Mouse (Mus musculus): Measurements from ENCODE around the gene Rps18. TPM values are rescaled to one million over a fixed set of nuclear protein-coding genes. Genes with fewer than 3 reads are reported as not detected.

The Rps18 gene
- total and polyA plus RNA-seq, 3 experiments = 286 to 1,183 TPM; not detected in 1

DNA sequence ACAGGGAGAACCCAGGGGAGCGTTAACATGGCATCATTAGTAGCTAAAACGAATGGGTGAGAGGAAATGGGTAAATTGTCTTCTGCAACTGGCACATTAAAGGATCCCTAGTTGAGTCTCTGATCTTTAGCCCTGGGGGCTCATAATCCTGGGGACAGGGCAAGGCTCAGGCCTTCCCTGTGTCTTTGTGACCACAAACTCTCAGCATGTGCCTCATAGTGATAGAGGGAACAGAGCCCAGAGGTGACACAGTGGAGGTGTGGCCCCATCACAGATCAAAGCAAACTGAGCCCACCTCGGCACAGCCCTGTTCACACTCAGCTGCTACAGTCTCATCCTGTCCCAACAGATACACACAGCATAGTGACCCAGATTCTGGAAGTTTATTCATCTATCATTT is 39.9 kb upstream of the Rps18 start:
- DNase-seq (ENCODE audit: low read depth, low spot score) = no peak
- Histone ChIP-seq H3K4me3 (ENCODE audit: control insufficient read depth in 1 of 2, insufficient read depth in 1 of 2, low read depth in 2 of 2, low read length in 2 of 2) (no peak overlapping the region), H3K27ac (ENCODE audit: control insufficient read depth, low read depth, low read length) (no peak overlapping the region), H3K9ac (ENCODE audit: control insufficient read depth, low read depth, low read length, poor library complexity, severe bottlenecking) (no peak overlapping the region), H3K27me3 (ENCODE audit: control insufficient read depth in 1 of 2, insufficient read depth in 2 of 2, low read length in 2 of 2) (no peaks in the 10 kb centered on the region), H3K4me1 (ENCODE audit: control insufficient read depth in 1 of 2, insufficient read depth in 2 of 2, low read length in 2 of 2) (no peaks in the 10 kb centered on the region), H3K9me3 (replicated peaks; ENCODE audit: insufficient read depth, low read length) (no peaks in the 10 kb centered on the region), H3K79me2 (ENCODE audit: control insufficient read depth, insufficient read depth, low read length, poor library complexity) (peaks cover 2% of the 10 kb centered on the region), H3K36me3 (ENCODE audit: control insufficient read depth in 1 of 2, insufficient read depth in 2 of 2, low read length in 2 of 2) (no peaks in the 10 kb centered on the region)
- TF ChIP-seq MEF2A (IDR thresholded peaks at IDR 0.05; ENCODE audit: extremely low read depth, insufficient replicate concordance, low read depth, low read length, poor library complexity, severe bottlenecking) (no peak), EP300 (IDR thresholded peaks at IDR 0.05; ENCODE audit: low read depth in 1 of 2, low read length in 2 of 2) (no peak), NRF1 (IDR thresholded peaks at IDR 0.05; ENCODE audit: insufficient read depth, low read depth, low read length, poor library complexity, severe bottlenecking) (no peak), HCFC1 (IDR thresholded peaks at IDR 0.05; ENCODE audit: low read depth, low read length) (no peak), POLR2A (IDR thresholded peaks at IDR 0.05; ENCODE audit: control insufficient read depth in 1 of 2, insufficient read depth in 1 of 2, low read depth in 1 of 2, low read length in 2 of 2, poor library complexity in 1 of 2) (no peak), USF1 (IDR thresholded peaks at IDR 0.05; ENCODE audit: low read depth, low read length) (no peak), MYB (IDR thresholded peaks at IDR 0.05; ENCODE audit: low read depth, low read length) (no peak), CHD2 (IDR thresholded peaks at IDR 0.05; ENCODE audit: low read length) (no peak), CTCF (IDR thresholded peaks at IDR 0.05 in 2 of 3, conservative IDR thresholded peaks at IDR 0.05 in 1 of 3; ENCODE audit: control insufficient read depth in 1 of 3, insufficient read depth in 1 of 3, low read depth in 2 of 3, low read length in 3 of 3, poor library complexity in 1 of 3, severe bottlenecking in 1 of 3) (no peak), SMC3 (IDR thresholded peaks at IDR 0.05; ENCODE audit: low read depth, low read length) (no peak), ZMIZ1 (IDR thresholded peaks at IDR 0.05; ENCODE audit: low read depth, low read length) (no peak), RAD21 (IDR thresholded peaks at IDR 0.05; ENCODE audit: low read depth, low read length) (no peak), MAFK (IDR thresholded peaks at IDR 0.05; ENCODE audit: borderline replicate concordance, low read depth, low read length) (no peak), TCF12 (IDR thresholded peaks at IDR 0.05; ENCODE audit: low read depth, low read length) (no peak), USF2 (IDR thresholded peaks at IDR 0.05; ENCODE audit: borderline replicate concordance in 1 of 2, insufficient read depth in 1 of 2, low read depth in 1 of 2, low read length in 2 of 2) (no peak), JUND (IDR thresholded peaks at IDR 0.05; ENCODE audit: low read depth, low read length) (no peak), UBTF (IDR thresholded peaks at IDR 0.05; ENCODE audit: borderline replicate concordance, insufficient read depth, low read depth, low read length) (no peak), POLR2AphosphoS2 (IDR thresholded peaks at IDR 0.05; ENCODE audit: low read length) (no peak), POLR2AphosphoS5 (IDR thresholded peaks at IDR 0.05; ENCODE audit: borderline replicate concordance, low read depth, low read length) (no peak), BHLHE40 (IDR thresholded peaks at IDR 0.05; ENCODE audit: borderline replicate concordance, low read depth, low read length) (no peak)

DNA sequence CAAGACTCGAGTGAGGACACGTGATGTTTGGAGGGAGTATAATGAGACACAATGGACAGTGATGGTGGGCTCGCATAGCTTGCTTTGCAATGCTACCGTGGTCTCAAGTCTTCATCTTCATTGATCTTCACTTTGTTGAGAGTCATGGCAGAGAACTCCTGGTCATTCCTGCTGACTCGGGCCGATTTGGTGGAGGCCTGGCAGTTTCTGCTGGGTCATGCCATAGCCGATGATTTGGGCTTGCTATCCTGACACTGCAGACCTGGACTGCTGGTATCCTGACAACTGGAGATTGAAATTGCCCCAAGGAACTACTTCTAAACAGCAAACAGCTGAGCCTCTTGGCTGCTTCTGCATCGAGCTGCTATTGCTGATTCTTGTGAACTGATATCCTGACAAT is 39.2 kb upstream of the Rps18 start:
- DNase-seq (ENCODE audit: low read depth, low spot score) = no peak
- no peak overlapping the region for H3K9ac ChIP-seq (ENCODE audit: control insufficient read depth, low read depth, low read length, poor library complexity, severe bottlenecking)
- TF ChIP-seq KAT2A (conservative IDR thresholded peaks at IDR 0.05; ENCODE audit: low read depth, low read length) (no peak), MXI1 (IDR thresholded peaks at IDR 0.05; ENCODE audit: low read depth, low read length) (no peak), BHLHE40 (IDR thresholded peaks at IDR 0.05; ENCODE audit: borderline replicate concordance, low read depth, low read length) (no peak), MAX (IDR thresholded peaks at IDR 0.05; ENCODE audit: low read length) (no peak), GATA1 (IDR thresholded peaks at IDR 0.05; ENCODE audit: low read depth, low read length) (no peak), ZNF384 (IDR thresholded peaks at IDR 0.05; ENCODE audit: low read depth, low read length) (no peak), RCOR1 (IDR thresholded peaks at IDR 0.05; ENCODE audit: low read depth, low read length) (no peak), MYB (IDR thresholded peaks at IDR 0.05; ENCODE audit: low read depth, low read length) (no peak)
- H3K4me1 ChIP-seq (ENCODE audit: control insufficient read depth in 1 of 2, insufficient read depth in 2 of 2, low read length in 2 of 2) = no peaks in the 10 kb centered on the region
- H3K4me3 ChIP-seq (ENCODE audit: control insufficient read depth in 1 of 2, insufficient read depth in 1 of 2, low read depth in 2 of 2, low read length in 2 of 2) = no peak overlapping the region
- no peaks in the 10 kb centered on the region for H3K36me3 ChIP-seq (ENCODE audit: control insufficient read depth in 1 of 2, insufficient read depth in 2 of 2, low read length in 2 of 2)
- no peak overlapping the region for H3K27ac ChIP-seq (ENCODE audit: control insufficient read depth, low read depth, low read length)
- H3K9me3 ChIP-seq (replicated peaks; ENCODE audit: insufficient read depth, low read length) = no peaks in the 10 kb centered on the region
- peaks cover 2% of the 10 kb centered on the region for H3K79me2 ChIP-seq (ENCODE audit: control insufficient read depth, insufficient read depth, low read length, poor library complexity)
- H3K27me3 ChIP-seq (ENCODE audit: control insufficient read depth in 1 of 2, insufficient read depth in 2 of 2, low read length in 2 of 2) = no peaks in the 10 kb centered on the region

All from MEL (cell line).